Mouse (Mus musculus): Measurements from ENCODE around the gene Cdc42ep3.

DNA sequence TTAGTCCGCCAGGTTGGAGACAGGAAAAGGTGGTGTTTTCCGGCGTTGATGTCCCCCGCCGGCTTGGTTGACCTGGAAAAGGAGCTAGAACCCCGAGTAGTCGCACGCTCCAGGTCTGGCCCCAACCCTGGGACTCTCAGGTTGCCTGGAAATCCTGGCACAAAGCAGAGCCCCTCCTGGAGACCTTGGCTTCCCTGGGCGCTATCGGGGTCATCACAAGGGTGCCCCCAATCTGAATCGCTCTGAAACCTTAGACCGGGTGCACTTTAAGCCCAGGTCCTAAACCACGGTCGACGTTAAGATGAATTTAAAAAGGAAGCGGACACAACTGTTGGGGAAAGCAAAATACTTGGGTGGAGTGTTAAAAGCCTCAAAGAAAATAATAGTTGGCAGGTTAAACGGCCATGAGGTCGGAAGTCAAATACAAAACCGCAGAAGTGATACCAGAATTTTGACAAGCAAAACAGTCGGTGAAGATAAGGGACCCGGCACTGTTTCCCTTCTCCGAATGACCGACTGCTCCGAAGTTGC is 1.2 kb upstream of the Cdc42ep3 start:
- TF ChIP-seq CTCF (IDR thresholded peaks at IDR 0.05; ENCODE audit: borderline replicate concordance, insufficient read depth, low read depth, low read length) (no peak), POLR2A (IDR thresholded peaks at IDR 0.05; ENCODE audit: borderline replicate concordance, insufficient read depth, low read length) (no peak)
